Mouse (Mus musculus) liver, embryonic 14.5 days (tissue): Measurements from ENCODE around the gene Mfsd2a. TPM values are rescaled to one million over a fixed set of nuclear protein-coding genes. Genes with fewer than 3 reads are reported as not detected.

Experiments
- ATAC-seq: fragments of 200-750 bp; cut with Nextera tagmentation; 2 replicates; pipeline ENCODE4 v1.8.0; 2017; ENCODE audit warnings: moderate number of reproducible peaks, mild to moderate bottlenecking, moderate library complexity; ENCODE audit not compliant: insufficient read depth
- DNase-seq, 3 experiments: peaks; one replicate each; pipeline ENCODE4 v3.0.0-alpha.2; 2012 to 2013; ENCODE audit warnings: low read depth in 3 of 3, low spot score in 3 of 3
- H3K27ac ChIP-seq: fragments of 300-500 bp; sonication (generic); 2 replicates; pipeline ENCODE4 v1.5.1; 2014; ENCODE audit warnings: moderate library complexity, mild to moderate bottlenecking, control low read depth, inconsistent platforms
- H3K27me3 ChIP-seq: fragments of 300-500 bp; sonication (generic); 2 replicates; pipeline ENCODE4 v1.6.1; 2014; ENCODE audit warnings: mild to moderate bottlenecking, low read length, moderate library complexity; ENCODE audit not compliant: control insufficient read depth, insufficient read depth
- H3K36me3 ChIP-seq: fragments of 300-500 bp; sonication (generic); replicated peaks from 2 replicates; pipeline ENCODE4 v1.6.1; 2014; ENCODE audit warnings: low read depth; ENCODE audit not compliant: control insufficient read depth, insufficient read depth
- H3K4me1 ChIP-seq, 2 experiments: fragments of 200-500 bp in 1 of 2; fragments of 300-500 bp in 1 of 2; sonication (generic) in 1 of 2; replicated peaks; 2 replicates each; pipeline ENCODE4 v1.6.1; 2012 to 2014; ENCODE audit warnings: antibody characterized with exemption in 1 of 2, inconsistent platforms in 1 of 2, low read length in 1 of 2; ENCODE audit not compliant: control insufficient read depth in 2 of 2, insufficient read depth in 2 of 2
- H3K4me2 ChIP-seq: fragments of 300-500 bp; sonication (generic); 2 replicates; pipeline ENCODE4 v1.6.1; 2014; ENCODE audit warnings: low read depth, mild to moderate bottlenecking, control low read depth, moderate library complexity
- H3K4me3 ChIP-seq, 2 experiments: fragments of 200-500 bp in 1 of 2; fragments of 300-500 bp in 1 of 2; sonication (generic) in 1 of 2; 2 replicates each; pipeline ENCODE4 v1.5.1; 2012 to 2014; ENCODE audit warnings: low read depth in 2 of 2, low read length in 2 of 2, mild to moderate bottlenecking in 2 of 2, control low read depth in 1 of 2, inconsistent platforms in 1 of 2, moderate library complexity in 1 of 2; ENCODE audit not compliant: insufficient read depth in 1 of 2
- H3K9ac ChIP-seq: fragments of 300-500 bp; sonication (generic); replicated peaks from 2 replicates; pipeline ENCODE4 v1.6.1; 2014; ENCODE audit warnings: mild to moderate bottlenecking, control low read depth, moderate library complexity
- H3K9me3 ChIP-seq: fragments of 300-500 bp; sonication (generic); 2 replicates; pipeline ENCODE4 v1.6.1; 2016; ENCODE audit warnings: low read length, mixed read lengths; ENCODE audit not compliant: control insufficient read depth
- CTCF ChIP-seq: IDR thresholded peaks from 2 replicates; pipeline ENCODE4 v1.5.1; 2016; ENCODE audit warnings: antibody characterized with exemption, low read depth, control low read depth
- EP300 ChIP-seq: IDR thresholded peaks from 2 replicates; pipeline ENCODE4 v1.6.1; 2016; ENCODE audit warnings: antibody characterized with exemption, low read depth
- WGBS: fragments of 180-500 bp; shearing (Covaris S2); extraction: QIAGEN DNeasy Blood & Tissue Kit; methylation state at CpG from one replicate; pipeline ENCODE4 v1.1.7; 2014; ENCODE audit not compliant: insufficient replicate concordance; 5-methylcytosine and 5-hydroxymethylcytosine counted together
- polyA plus RNA-seq, 2 experiments: library from polyadenylated mRNA; depleted of rRNA in 1 of 2; stranded (reverse) in 1 of 2; unstranded in 1 of 2; fragments of >200 nt; fragmentation: Nextera tagmentation in 1 of 2; extraction: Ambion mirVana in 1 of 2; gene quantifications; 2 replicates each; pipeline versions ENCODE4 v1.2.1 to v1.2.3; 2012 to 2014

Gene Mfsd2a
- polyA plus RNA-seq, 2 experiments = 0.03 to 0.22 TPM

DNA sequence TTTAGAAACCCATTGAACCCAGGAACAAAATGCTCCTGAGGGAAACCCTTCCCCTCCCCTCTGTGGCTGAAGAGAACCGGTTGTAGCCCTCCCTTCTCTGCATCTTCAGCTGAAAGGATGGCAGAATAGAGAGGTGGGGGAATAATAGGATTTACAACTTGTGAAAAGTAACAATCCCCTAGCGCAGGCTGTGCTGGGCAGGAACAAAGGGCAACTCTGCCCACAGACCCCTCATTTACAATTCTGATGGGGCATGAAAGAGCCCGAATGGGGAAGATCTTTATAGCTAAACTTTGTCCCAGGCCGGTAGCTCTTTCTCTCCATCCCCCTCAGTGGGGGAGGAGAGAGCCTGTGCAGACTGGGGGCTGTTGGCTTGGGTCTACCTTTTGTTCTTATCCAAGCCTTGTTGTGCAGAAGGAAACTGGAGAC lies 38.3 kb upstream of the Mfsd2a start:
- no peak for TF ChIP-seq CTCF
- no peak for TF ChIP-seq EP300
- peaks cover 44% of the 10 kb centered on the region for H3K27me3 ChIP-seq
- no peak overlapping the region for H3K9ac ChIP-seq
- ATAC-seq = no peak
- no peaks in the 10 kb centered on the region for H3K36me3 ChIP-seq
- WGBS = 17% methylated on average over 4 of the region's 4 CpGs
- H3K9me3 ChIP-seq = no peaks in the 10 kb centered on the region
- 0 out of 4 replicates have a peak, but pooled peaks cover 0 to 2% of the 10 kb centered on the region in 2 experiments for H3K4me1 ChIP-seq
- H3K4me2 ChIP-seq = no peak overlapping the region
- no peak for DNase-seq
- no peak overlapping the region for H3K4me3 ChIP-seq
- no peak overlapping the region for H3K27ac ChIP-seq

DNA sequence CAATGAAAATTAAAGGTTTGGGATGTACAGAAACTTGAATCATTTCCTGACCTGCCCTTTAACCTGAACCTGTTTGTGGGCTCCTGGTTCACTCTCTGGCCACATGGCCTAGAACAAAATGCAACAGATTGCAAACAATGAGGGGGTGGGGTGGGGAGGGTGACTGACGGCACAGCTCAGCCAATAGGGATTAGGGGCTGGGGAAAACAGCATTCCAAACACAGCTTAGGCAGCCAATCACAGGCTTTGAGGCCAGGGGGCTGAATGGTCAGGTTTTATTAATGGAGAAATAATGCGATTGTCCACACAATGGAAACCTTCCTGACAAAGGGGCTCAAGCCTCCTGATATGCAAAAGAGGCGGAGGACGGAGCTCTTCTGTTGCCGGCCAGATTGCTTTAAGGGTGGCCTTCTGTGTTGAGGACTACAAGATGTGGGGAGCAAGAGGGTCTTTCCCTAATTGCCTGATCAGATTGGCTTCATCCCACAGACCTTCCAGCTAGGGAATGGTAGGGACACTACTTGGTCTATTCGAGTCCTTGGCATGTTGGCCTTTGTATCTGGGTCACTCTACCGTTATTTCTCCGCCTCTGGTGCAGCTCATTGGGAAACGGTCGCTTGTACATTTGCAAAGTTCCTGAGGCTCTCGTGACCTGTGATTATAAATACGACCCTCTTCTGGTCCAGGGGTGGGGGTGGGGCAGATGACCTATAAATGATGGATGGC lies 37.7 kb upstream of the Mfsd2a start:
- H3K4me2 ChIP-seq = peak overlapping the region; percentile 20; the same call in 1 of the 2 replicates
- H3K9ac ChIP-seq = no peak overlapping the region
- H3K9me3 ChIP-seq = no peaks in the 10 kb centered on the region
- peaks cover 44% of the 10 kb centered on the region for H3K27me3 ChIP-seq
- ATAC-seq (no peak), DNase-seq (no peak)
- no peak for TF ChIP-seq EP300
- TF ChIP-seq CTCF = no peak
- H3K4me1 ChIP-seq = 0 out of 4 replicates have a peak, but pooled peaks cover 0 to 2% of the 10 kb centered on the region in 2 experiments
- no peaks in the 10 kb centered on the region for H3K36me3 ChIP-seq
- WGBS = 24% methylated on average over 12 of the region's 12 CpGs
- H3K4me3 ChIP-seq = no peak overlapping the region
- no peak overlapping the region for H3K27ac ChIP-seq

GRCm38 (mm10) chr4:122996618-122997381 lies 35.8 kb upstream of the Mfsd2a start:
- H3K4me2 ChIP-seq = peak overlapping the region; percentile 66
- TF ChIP-seq EP300 (no peak), CTCF (no peak)
- H3K4me1 ChIP-seq = 0 out of 4 replicates have a peak, but pooled peaks cover 0 to 2% of the 10 kb centered on the region in 2 experiments
- under 1% methylated on average over 47 of the region's 47 CpGs for WGBS
- H3K9ac ChIP-seq = no peak overlapping the region
- no peak for ATAC-seq
- H3K27ac ChIP-seq = no peak overlapping the region
- DNase-seq = no peak
- peak overlapping the region; percentile 36 to 53 for H3K4me3 ChIP-seq
- peaks cover 44% of the 10 kb centered on the region for H3K27me3 ChIP-seq
- no peaks in the 10 kb centered on the region for H3K9me3 ChIP-seq
- H3K36me3 ChIP-seq = no peaks in the 10 kb centered on the region

DNA sequence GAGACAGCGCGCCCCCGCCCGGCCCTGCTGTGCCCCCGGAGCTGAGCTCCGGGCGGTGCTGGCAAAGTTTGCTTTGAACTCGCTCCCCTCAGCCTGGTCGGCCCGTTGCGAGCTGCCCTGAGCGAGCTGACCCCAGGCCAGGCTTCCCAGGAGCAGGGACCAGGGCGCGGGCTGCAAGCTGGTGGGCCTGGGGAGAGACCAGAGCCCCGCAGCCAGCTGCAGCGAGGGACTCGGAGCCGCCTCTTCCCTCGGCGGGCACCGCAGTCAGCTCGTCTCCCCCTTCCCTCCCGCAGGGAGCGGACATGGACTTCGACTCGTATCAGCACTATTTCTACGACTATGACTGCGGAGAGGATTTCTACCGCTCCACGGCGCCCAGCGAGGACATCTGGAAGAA lies 35.2 kb upstream of the Mfsd2a start:
- peak; percentile 17; the same call in 1 of the 2 replicates for ATAC-seq
- Histone ChIP-seq H3K27ac (no peak overlapping the region), H3K36me3 (no peaks in the 10 kb centered on the region), H3K9me3 (no peaks in the 10 kb centered on the region), H3K4me3 (peak overlapping the region; percentile 36 to 53), H3K9ac (no peak overlapping the region), H3K4me1 (0 out of 4 replicates have a peak, but pooled peaks cover 0 to 2% of the 10 kb centered on the region in 2 experiments), H3K4me2 (peak overlapping the region; percentile 66), H3K27me3 (peaks cover 44% of the 10 kb centered on the region)
- no peak for TF ChIP-seq EP300
- TF ChIP-seq CTCF = no peak
- DNase-seq = no peak
- WGBS = 0% methylated on average over 30 of the region's 32 CpGs
